Mouse (Mus musculus) frontal cortex, adult 2 months (tissue): ENCODE measurements around the gene Zfp706. TPM values are rescaled to one million over a fixed set of nuclear protein-coding genes. Genes with fewer than 3 reads are reported as not detected.

Experiments used
- DNase-seq, 2 experiments: peaks; one replicate each; pipeline ENCODE4 v3.0.0; 2022; ENCODE audit warnings: low spot score in 1 of 2; ENCODE audit errors: extremely low spot score in 1 of 2
- polyA plus RNA-seq: library from polyadenylated mRNA; depleted of rRNA; stranded (reverse); fragments of >200 nt; gene quantifications from 2 replicates; pipeline ENCODE4 v1.2.3, GENCODE M21; 2012; rRNA removed

Gene Zfp706
- 83.2 and 108 TPM in 2 replicates for polyA plus RNA-seq

- DNase-seq = peak; percentile 96 to 99
These were observed at the start of gene Zfp706 for GRCm38 (mm10) chr15:37007233-37007958. Gene Zfp706 (minus strand): TSS chr15:37007773.

- no peak for DNase-seq
These were observed 47.0 kb upstream of the Zfp706 start for GRCm38 (mm10) chr15:37054582-37054981.

- peak; percentile 76 to 79 for DNase-seq
These were observed 45.7 kb upstream of the Zfp706 start for GRCm38 (mm10) chr15:37053085-37053762.

GRCm38 (mm10) chr15:37047403-37047802, 39.8 kb upstream of the Zfp706 start:
- DNase-seq = no peak

- no peak for DNase-seq
These were observed 39.0 kb upstream of the Zfp706 start for GRCm38 (mm10) chr15:37046586-37046985.

GRCm38 (mm10) chr15:37046131-37046530, 38.6 kb upstream of the Zfp706 start:
- DNase-seq = no peak

- peak in 1 of 2 experiments; percentile 79 for DNase-seq
These were observed 37.9 kb upstream of the Zfp706 start for GRCm38 (mm10) chr15:37045456-37045855.

- DNase-seq = peak; percentile 73 to 75
These were observed 35.0 kb upstream of the Zfp706 start for GRCm38 (mm10) chr15:37042559-37042958.

GRCm38 (mm10) chr15:37041214-37041613, 33.6 kb upstream of the Zfp706 start:
- peak in 1 of 2 experiments; percentile 70 for DNase-seq

GRCm38 (mm10) chr15:37038666-37039065, 31.1 kb upstream of the Zfp706 start:
- no peak for DNase-seq

GRCm38 (mm10) chr15:37037704-37038103, 30.1 kb upstream of the Zfp706 start:
- DNase-seq = no peak

GRCm38 (mm10) chr15:37036481-37037156, 29.0 kb upstream of the Zfp706 start:
- DNase-seq = peak in 1 of 2 experiments; percentile 58

- no peak for DNase-seq
These were observed 26.6 kb upstream of the Zfp706 start for GRCm38 (mm10) chr15:37034155-37034554.

GRCm38 (mm10) chr15:37033431-37033830, 25.9 kb upstream of the Zfp706 start:
- DNase-seq = no peak

- DNase-seq = peak; percentile 69 to 70
These were observed 24.0 kb upstream of the Zfp706 start for GRCm38 (mm10) chr15:37031334-37032150.

- DNase-seq = no peak
These were observed 23.4 kb upstream of the Zfp706 start for GRCm38 (mm10) chr15:37030929-37031328.

GRCm38 (mm10) chr15:37027956-37028355, 20.4 kb upstream of the Zfp706 start:
- no peak for DNase-seq

GRCm38 (mm10) chr15:37026458-37026857, 18.9 kb upstream of the Zfp706 start:
- DNase-seq = no peak

GRCm38 (mm10) chr15:37020581-37021245, 13.1 kb upstream of the Zfp706 start:
- DNase-seq = no peak

- no peak for DNase-seq
These were observed 11.9 kb upstream of the Zfp706 start for GRCm38 (mm10) chr15:37019434-37019833.
